Mouse (Mus musculus): Measurements from ENCODE around the gene Stc2. TPM values are rescaled to one million over a fixed set of nuclear protein-coding genes. Genes with fewer than 3 reads are reported as not detected.

The Stc2 gene
- polyA plus RNA-seq, 1 experiment from 2014 or later: 6.4 TPM

DNA sequence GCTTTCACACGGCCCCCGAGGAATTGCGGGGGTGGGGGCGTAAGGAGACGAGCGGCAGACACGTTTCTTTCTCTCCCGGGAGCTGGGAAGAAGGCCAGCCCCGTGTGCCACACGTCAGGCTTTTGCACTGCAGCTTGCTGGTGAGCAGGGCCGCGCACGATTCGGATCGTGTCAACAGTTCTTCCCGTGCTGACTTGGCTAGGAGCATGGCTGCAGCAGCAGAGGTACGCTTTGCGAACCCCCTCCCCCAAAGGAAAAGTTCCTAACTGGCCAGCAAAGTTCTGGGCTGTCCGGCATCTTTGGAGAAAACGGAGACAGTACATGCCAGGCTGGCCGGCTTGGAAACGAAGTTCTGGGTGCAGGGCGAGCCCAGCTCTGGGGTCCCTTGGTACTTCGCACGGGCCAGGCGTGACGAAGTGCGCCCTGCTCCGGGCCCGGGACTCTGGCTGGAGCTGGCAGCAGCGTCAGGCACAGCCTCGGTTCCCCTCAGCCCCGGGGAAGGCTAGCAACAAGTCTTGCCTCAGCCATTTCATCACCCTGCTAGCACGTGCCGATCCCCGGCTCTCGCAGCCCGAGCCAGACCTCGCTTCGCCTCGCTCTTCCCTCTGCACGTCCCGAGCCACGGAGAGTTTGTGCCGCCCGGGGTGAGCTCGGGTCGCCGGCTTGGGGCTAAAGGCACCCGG, 768 bp downstream of the Stc2 start:
- ATAC-seq (ENCODE audit: insufficient read depth, low FRiP score): peak; percentile 49
- H3K4me2 ChIP-seq (ENCODE audit: low read depth, low read length): peak overlapping the region; percentile 98
- WGBS: under 1% methylated on average over 50 of the region's 50 CpGs
- peak overlapping the region; percentile 72 for H3K4me3 ChIP-seq (replicated peaks; ENCODE audit: low read length)
- H3K4me1 ChIP-seq (ENCODE audit: control insufficient read depth, insufficient read depth, low read length): peaks cover 18% of the 10 kb centered on the region
- H3K36me3 ChIP-seq (ENCODE audit: control insufficient read depth, insufficient read depth, low read length): no peaks in the 10 kb centered on the region
- peaks cover 8% of the 10 kb centered on the region; the same call in 1 of the 2 replicates for H3K27me3 ChIP-seq (ENCODE audit: control insufficient read depth, insufficient read depth, low read length)
- H3K27ac ChIP-seq (ENCODE audit: low read length): peak overlapping the region; percentile 57; the same call in 1 of the 2 replicates
- peak overlapping the region; percentile 81 for H3K9ac ChIP-seq (ENCODE audit: low read length)
- no peaks in the 10 kb centered on the region for H3K9me3 ChIP-seq (replicated peaks; ENCODE audit: control insufficient read depth, low read length)

DNA sequence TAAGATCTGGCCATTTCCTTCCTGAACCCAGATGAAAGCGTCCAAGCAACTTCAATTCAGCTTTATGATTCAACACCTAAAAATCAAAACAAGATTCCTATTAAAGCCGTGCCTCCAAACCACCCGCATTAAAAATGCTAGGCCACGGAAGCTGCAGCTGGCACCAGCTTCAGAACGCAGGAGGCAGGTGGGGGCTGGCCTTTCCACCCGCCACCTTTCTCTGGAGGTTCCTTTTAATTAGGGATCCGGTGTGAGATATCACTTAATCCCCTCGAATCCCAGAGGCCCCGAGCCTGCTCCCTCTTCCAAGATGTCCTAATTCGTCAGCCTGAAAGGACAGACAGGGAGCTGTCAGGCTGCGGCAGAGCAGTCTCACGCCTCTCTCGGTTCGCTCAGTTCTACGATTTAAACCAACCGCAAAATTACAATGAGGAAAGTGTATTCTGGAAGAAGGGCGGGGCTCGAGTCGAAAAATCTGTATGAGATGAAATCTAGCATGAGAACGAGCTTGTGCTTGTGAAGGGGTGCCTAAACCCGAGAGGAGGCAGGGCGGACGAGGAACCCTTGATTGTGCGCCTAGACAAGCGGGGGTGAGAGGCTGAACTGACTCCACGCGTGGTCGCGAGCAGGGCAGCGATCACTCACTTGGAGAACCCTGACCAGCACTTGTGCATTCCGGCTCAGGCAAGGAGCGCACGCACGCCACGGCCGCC, 1.5 kb downstream of the Stc2 start:
- H3K36me3 ChIP-seq (ENCODE audit: control insufficient read depth, insufficient read depth, low read length): no peaks in the 10 kb centered on the region
- H3K9me3 ChIP-seq (replicated peaks; ENCODE audit: control insufficient read depth, low read length): no peaks in the 10 kb centered on the region
- peak overlapping the region; percentile 81 for H3K9ac ChIP-seq (ENCODE audit: low read length)
- peaks cover 18% of the 10 kb centered on the region for H3K4me1 ChIP-seq (ENCODE audit: control insufficient read depth, insufficient read depth, low read length)
- H3K27ac ChIP-seq (ENCODE audit: low read length): peak overlapping the region; percentile 57; the same call in 1 of the 2 replicates
- H3K4me2 ChIP-seq (ENCODE audit: low read depth, low read length): peak overlapping the region; percentile 98
- 2% methylated on average over 36 of the region's 36 CpGs for WGBS
- peak overlapping the region; percentile 72 for H3K4me3 ChIP-seq (replicated peaks; ENCODE audit: low read length)
- peaks cover 8% of the 10 kb centered on the region; the same call in 1 of the 2 replicates for H3K27me3 ChIP-seq (ENCODE audit: control insufficient read depth, insufficient read depth, low read length)
- ATAC-seq (ENCODE audit: insufficient read depth, low FRiP score): peak; percentile 18; the same call in 1 of the 2 replicates

DNA sequence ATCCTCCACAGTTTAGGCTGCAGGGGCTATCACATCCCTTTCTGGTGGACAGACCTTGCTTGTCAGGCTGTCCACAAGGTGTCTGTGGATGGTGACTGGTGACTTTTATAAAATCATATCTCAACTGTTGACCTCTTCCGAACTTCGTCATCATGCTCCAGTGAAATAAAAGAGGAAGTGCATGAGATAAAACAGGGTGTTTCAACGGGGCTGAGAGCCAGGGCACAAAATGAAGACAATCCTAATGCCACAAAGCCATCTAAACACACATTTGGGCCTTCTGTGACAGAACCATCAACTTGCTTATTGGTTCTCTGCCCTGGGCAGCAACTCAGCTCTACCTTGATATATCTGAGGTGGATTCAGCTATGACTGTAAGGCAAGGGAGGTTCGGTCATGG, 3.0 kb downstream of the Stc2 start:
- no peak overlapping the region for H3K27ac ChIP-seq (ENCODE audit: low read length)
- ATAC-seq (ENCODE audit: insufficient read depth, low FRiP score): no peak
- no peak overlapping the region for H3K4me3 ChIP-seq (replicated peaks; ENCODE audit: low read length)
- H3K4me2 ChIP-seq (ENCODE audit: low read depth, low read length): no peak overlapping the region; the same call in 1 of the 2 replicates
- peaks cover 18% of the 10 kb centered on the region for H3K4me1 ChIP-seq (ENCODE audit: control insufficient read depth, insufficient read depth, low read length)
- H3K27me3 ChIP-seq (ENCODE audit: control insufficient read depth, insufficient read depth, low read length): peaks cover under 1% of the 10 kb centered on the region; the same call in 1 of the 2 replicates
- H3K9me3 ChIP-seq (replicated peaks; ENCODE audit: control insufficient read depth, low read length): no peaks in the 10 kb centered on the region
- no peaks in the 10 kb centered on the region for H3K36me3 ChIP-seq (ENCODE audit: control insufficient read depth, insufficient read depth, low read length)
- no peak overlapping the region for H3K9ac ChIP-seq (ENCODE audit: low read length)
- WGBS: 85% methylated on average over 4 of the region's 4 CpGs

DNA sequence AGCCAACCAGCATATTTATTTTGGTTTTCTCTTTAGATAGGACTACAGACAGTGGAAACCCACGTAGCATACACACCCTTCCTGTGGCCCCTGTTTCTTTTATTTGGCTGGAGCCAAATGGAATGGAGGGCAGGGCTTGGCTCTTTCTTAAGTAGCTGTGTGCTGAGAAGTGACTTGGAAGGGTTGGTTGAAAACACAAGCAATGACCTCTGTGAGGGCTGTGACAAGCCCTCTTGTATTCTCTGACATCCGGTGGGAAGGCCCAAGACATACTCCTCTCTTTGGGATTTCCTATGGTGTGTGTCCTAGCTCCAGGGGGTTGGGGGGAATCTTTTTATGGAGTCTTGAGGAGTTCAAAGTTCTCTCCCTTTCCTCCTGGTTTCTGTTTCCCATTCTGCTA, 3.5 kb downstream of the Stc2 start:
- Histone ChIP-seq H3K27ac (ENCODE audit: low read length) (no peak overlapping the region), H3K9me3 (replicated peaks; ENCODE audit: control insufficient read depth, low read length) (no peaks in the 10 kb centered on the region), H3K4me3 (replicated peaks; ENCODE audit: low read length) (no peak overlapping the region), H3K9ac (ENCODE audit: low read length) (no peak overlapping the region), H3K4me1 (ENCODE audit: control insufficient read depth, insufficient read depth, low read length) (peaks cover 16% of the 10 kb centered on the region), H3K4me2 (ENCODE audit: low read depth, low read length) (no peak overlapping the region; the same call in 1 of the 2 replicates), H3K27me3 (ENCODE audit: control insufficient read depth, insufficient read depth, low read length) (no peaks in the 10 kb centered on the region), H3K36me3 (ENCODE audit: control insufficient read depth, insufficient read depth, low read length) (no peaks in the 10 kb centered on the region)
- 78% methylated on average over 2 of the region's 2 CpGs for WGBS
- ATAC-seq (ENCODE audit: insufficient read depth, low FRiP score): no peak

DNA sequence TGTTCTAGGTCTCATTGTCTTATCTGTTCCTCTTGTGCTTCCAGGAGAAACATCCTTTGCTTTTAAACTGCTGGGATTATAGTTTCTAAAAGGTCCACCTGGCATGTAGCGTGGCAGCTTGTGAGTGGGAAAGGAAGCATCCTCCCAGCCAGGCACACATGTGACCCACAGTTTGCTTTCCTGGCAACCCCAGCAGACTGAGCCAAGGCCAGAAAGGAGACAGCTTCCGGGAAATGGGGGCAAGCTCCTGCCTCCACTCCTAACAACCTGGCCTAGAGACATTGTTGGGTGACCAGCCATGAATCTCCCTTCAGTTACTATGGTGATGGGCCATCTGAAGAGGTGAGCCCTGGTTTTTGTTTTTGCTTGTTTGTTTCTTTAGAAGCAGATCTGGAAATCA, 3.9 kb downstream of the Stc2 start:
- ATAC-seq (ENCODE audit: insufficient read depth, low FRiP score): no peak
- 81% methylated on average over 2 of the region's 2 CpGs for WGBS
- H3K27ac ChIP-seq (ENCODE audit: low read length): no peak overlapping the region
- H3K4me1 ChIP-seq (ENCODE audit: control insufficient read depth, insufficient read depth, low read length): peaks cover 13% of the 10 kb centered on the region
- H3K9ac ChIP-seq (ENCODE audit: low read length): no peak overlapping the region
- no peak overlapping the region for H3K4me3 ChIP-seq (replicated peaks; ENCODE audit: low read length)
- H3K27me3 ChIP-seq (ENCODE audit: control insufficient read depth, insufficient read depth, low read length): no peaks in the 10 kb centered on the region
- no peaks in the 10 kb centered on the region for H3K9me3 ChIP-seq (replicated peaks; ENCODE audit: control insufficient read depth, low read length)
- no peaks in the 10 kb centered on the region for H3K36me3 ChIP-seq (ENCODE audit: control insufficient read depth, insufficient read depth, low read length)
- no peak overlapping the region for H3K4me2 ChIP-seq (ENCODE audit: low read depth, low read length)

DNA sequence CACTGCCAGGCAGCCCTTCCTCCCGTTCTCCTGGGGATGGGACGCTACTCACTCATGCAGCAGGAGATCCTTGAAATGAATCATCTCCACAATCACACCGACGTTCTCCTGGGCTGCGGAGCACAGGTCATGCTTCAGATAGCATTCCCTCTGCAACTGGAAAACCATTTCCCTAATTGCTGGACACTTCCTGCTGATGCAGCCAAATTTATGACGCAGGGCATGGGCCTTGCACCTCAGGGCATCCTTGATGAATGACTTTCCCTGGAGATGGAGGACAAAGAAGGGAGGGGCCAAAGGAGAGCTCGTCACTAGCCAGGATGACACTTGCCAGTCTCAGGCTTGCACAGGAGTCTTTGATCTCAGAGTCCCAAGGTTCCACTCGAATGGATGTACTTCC, 4.6 kb downstream of the Stc2 start:
- Histone ChIP-seq H3K9me3 (replicated peaks; ENCODE audit: control insufficient read depth, low read length) (no peaks in the 10 kb centered on the region), H3K27me3 (ENCODE audit: control insufficient read depth, insufficient read depth, low read length) (no peaks in the 10 kb centered on the region), H3K4me3 (replicated peaks; ENCODE audit: low read length) (no peak overlapping the region), H3K4me1 (ENCODE audit: control insufficient read depth, insufficient read depth, low read length) (peaks cover 7% of the 10 kb centered on the region; the same call in 1 of the 2 replicates), H3K36me3 (ENCODE audit: control insufficient read depth, insufficient read depth, low read length) (no peaks in the 10 kb centered on the region), H3K27ac (ENCODE audit: low read length) (no peak overlapping the region), H3K9ac (ENCODE audit: low read length) (no peak overlapping the region), H3K4me2 (ENCODE audit: low read depth, low read length) (no peak overlapping the region)
- ATAC-seq (ENCODE audit: insufficient read depth, low FRiP score): no peak
- 65% methylated on average over 8 of the region's 8 CpGs for WGBS

DNA sequence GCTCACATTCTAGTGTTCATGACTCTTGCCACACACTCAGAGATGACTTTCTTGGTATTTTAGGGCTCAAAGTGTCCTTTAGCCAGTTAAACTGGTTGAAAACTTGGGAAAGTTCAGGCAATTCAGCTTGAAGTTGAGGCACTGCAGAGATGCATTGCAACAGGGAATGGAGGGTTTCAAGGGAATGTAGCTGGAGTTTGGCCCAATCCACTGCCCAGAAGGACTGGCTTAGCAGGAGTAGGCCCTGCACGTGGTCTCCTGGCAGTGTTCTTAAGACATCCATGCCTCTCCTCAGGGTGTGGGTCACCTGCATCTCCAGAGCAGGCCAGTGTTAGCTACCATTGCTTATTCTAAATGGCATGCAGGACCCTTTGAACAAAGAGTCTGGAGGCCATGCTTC, 7.0 kb downstream of the Stc2 start:
- Histone ChIP-seq H3K4me3 (replicated peaks; ENCODE audit: low read length) (no peak overlapping the region), H3K36me3 (ENCODE audit: control insufficient read depth, insufficient read depth, low read length) (no peaks in the 10 kb centered on the region), H3K27ac (ENCODE audit: low read length) (no peak overlapping the region), H3K27me3 (ENCODE audit: control insufficient read depth, insufficient read depth, low read length) (no peaks in the 10 kb centered on the region), H3K9me3 (replicated peaks; ENCODE audit: control insufficient read depth, low read length) (no peaks in the 10 kb centered on the region), H3K4me1 (ENCODE audit: control insufficient read depth, insufficient read depth, low read length) (no peaks in the 10 kb centered on the region), H3K9ac (ENCODE audit: low read length) (no peak overlapping the region), H3K4me2 (ENCODE audit: low read depth, low read length) (no peak overlapping the region)
- 87% methylated on average over 1 of the region's 1 CpGs for WGBS
- no peak for ATAC-seq (ENCODE audit: insufficient read depth, low FRiP score)

DNA sequence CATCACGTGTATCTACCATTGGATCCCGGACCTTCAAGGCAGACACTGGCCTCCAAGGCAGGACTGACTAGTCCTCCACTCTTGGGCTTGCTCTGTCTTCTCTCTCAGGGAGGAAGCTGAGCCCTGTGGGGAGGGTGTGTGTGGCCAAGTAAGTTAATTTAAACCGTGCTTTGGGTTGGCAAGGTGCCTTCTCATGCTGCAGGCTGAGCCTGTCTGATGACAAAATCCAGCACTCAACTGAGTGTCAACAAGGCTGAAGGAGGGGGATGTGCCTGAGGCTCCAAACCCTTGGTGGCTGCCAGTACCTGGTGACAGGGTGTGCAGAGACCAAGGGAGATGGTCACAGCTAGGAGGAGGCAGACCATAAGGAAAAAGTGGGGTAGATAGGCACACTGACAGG, 7.5 kb downstream of the Stc2 start:
- Histone ChIP-seq H3K27ac (ENCODE audit: low read length) (no peak overlapping the region), H3K9ac (ENCODE audit: low read length) (no peak overlapping the region), H3K4me1 (ENCODE audit: control insufficient read depth, insufficient read depth, low read length) (no peaks in the 10 kb centered on the region), H3K4me3 (replicated peaks; ENCODE audit: low read length) (no peak overlapping the region), H3K9me3 (replicated peaks; ENCODE audit: control insufficient read depth, low read length) (no peaks in the 10 kb centered on the region), H3K36me3 (ENCODE audit: control insufficient read depth, insufficient read depth, low read length) (no peaks in the 10 kb centered on the region), H3K4me2 (ENCODE audit: low read depth, low read length) (no peak overlapping the region), H3K27me3 (ENCODE audit: control insufficient read depth, insufficient read depth, low read length) (no peaks in the 10 kb centered on the region)
- ATAC-seq (ENCODE audit: insufficient read depth, low FRiP score): peak; percentile 45; the same call in 1 of the 2 replicates
- WGBS: 52% methylated on average over 3 of the region's 3 CpGs

DNA sequence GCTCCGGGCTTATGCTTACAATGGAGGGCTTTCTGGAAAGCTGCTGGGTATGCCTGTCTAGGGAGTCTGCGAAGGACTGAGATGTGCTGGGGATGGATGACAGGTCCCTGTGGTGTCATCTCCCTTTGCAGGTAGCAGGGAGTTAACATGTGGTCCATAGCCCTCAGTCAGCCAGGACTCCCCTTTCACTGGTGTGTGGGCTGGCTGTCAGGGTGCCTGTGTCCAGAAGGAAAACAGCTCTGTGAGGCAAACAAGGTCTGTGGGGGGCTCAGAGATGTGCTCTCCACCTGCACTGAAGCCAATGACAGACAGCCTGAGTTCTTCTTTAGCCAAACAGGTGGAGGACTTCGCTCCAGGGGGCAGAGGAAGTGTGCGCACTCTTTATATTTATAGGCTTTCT, 8.8 kb downstream of the Stc2 start:
- Histone ChIP-seq H3K27me3 (ENCODE audit: control insufficient read depth, insufficient read depth, low read length) (no peaks in the 10 kb centered on the region), H3K36me3 (ENCODE audit: control insufficient read depth, insufficient read depth, low read length) (no peaks in the 10 kb centered on the region), H3K4me1 (ENCODE audit: control insufficient read depth, insufficient read depth, low read length) (no peaks in the 10 kb centered on the region), H3K4me3 (replicated peaks; ENCODE audit: low read length) (no peak overlapping the region), H3K4me2 (ENCODE audit: low read depth, low read length) (no peak overlapping the region), H3K9me3 (replicated peaks; ENCODE audit: control insufficient read depth, low read length) (no peaks in the 10 kb centered on the region), H3K27ac (ENCODE audit: low read length) (no peak overlapping the region), H3K9ac (ENCODE audit: low read length) (no peak overlapping the region)
- ATAC-seq (ENCODE audit: insufficient read depth, low FRiP score): no peak
- WGBS: 95% methylated on average over 4 of the region's 4 CpGs
